Mouse (Mus musculus) stomach, embryonic 16.5 days (tissue): Measurements from ENCODE around the gene Erich2. TPM values are rescaled to one million over a fixed set of nuclear protein-coding genes. Genes with fewer than 3 reads are reported as not detected.

Experiments used
- ATAC-seq: fragments of 200-750 bp; cut with Nextera tagmentation; 2 replicates; pipeline ENCODE4 v1.8.0; 2017; ENCODE audit warnings: moderate number of reproducible peaks, moderate TSS enrichment; ENCODE audit not compliant: insufficient read depth, low FRiP score
- H3K27ac ChIP-seq: fragments of 300-500 bp; sonication (generic); 2 replicates; pipeline ENCODE4 v1.5.1; 2014; ENCODE audit warnings: low read length
- H3K27me3 ChIP-seq: fragments of 300-500 bp; sonication (generic); 2 replicates; pipeline ENCODE4 v1.6.1; 2014; ENCODE audit warnings: low read length, control low read depth, mixed read lengths; ENCODE audit not compliant: control insufficient read depth, insufficient read depth
- H3K36me3 ChIP-seq: fragments of 300-500 bp; sonication (generic); 2 replicates; pipeline ENCODE4 v1.6.1; 2014; ENCODE audit warnings: low read length; ENCODE audit not compliant: control insufficient read depth, insufficient read depth
- H3K4me1 ChIP-seq: fragments of 300-500 bp; sonication (generic); 2 replicates; pipeline ENCODE4 v1.6.1; 2014; ENCODE audit warnings: low read length, control low read depth, mixed read lengths; ENCODE audit not compliant: control insufficient read depth, insufficient read depth
- H3K4me2 ChIP-seq: fragments of 300-500 bp; sonication (generic); 2 replicates; pipeline ENCODE4 v1.6.1; 2014; ENCODE audit warnings: low read depth, low read length, mixed read lengths
- H3K4me3 ChIP-seq: fragments of 300-500 bp; sonication (generic); replicated peaks from 2 replicates; pipeline ENCODE4 v1.5.1; 2014; ENCODE audit warnings: mild to moderate bottlenecking, low read length
- H3K9ac ChIP-seq: fragments of 300-500 bp; sonication (generic); 2 replicates; pipeline ENCODE4 v1.6.1; 2014; ENCODE audit warnings: low read length
- H3K9me3 ChIP-seq: fragments of 300-500 bp; sonication (generic); replicated peaks from 2 replicates; pipeline ENCODE4 v1.6.1; 2016; ENCODE audit warnings: low read length, control low read depth; ENCODE audit not compliant: control insufficient read depth
- WGBS: fragments of 180-500 bp; shearing (Covaris S2); extraction: QIAGEN DNeasy Blood & Tissue Kit; methylation state at CpG from one replicate; pipeline ENCODE4 v1.1.7; 2014; 5-methylcytosine and 5-hydroxymethylcytosine counted together
- polyA plus RNA-seq: library from polyadenylated mRNA; unstranded; fragments of >200 nt; fragmentation: Nextera tagmentation; extraction: Ambion mirVana; gene quantifications from 2 replicates; pipeline ENCODE4 v1.2.1, GENCODE M21; 2015

Erich2 gene
- 2.6 and 2.7 TPM in 2 replicates for polyA plus RNA-seq

DNA sequence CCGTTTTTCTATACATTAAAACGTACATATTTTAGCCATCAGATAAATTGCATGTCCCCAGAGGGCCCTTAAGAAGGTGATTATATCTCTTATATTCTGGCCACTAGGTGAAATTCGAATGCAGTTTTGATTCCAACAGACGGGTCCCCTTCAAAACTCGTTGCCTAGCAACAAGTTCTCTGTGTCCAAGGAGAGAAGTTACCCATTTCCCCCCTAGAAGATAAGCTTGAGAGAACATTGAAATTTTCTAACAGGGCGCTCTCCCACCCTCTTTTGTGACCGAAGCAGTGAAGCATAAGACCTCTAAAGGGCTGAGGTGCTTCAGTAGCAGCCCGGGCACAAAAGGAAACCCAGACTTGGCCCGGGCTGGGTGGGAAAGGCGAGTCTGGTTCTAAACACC is at the start of gene Erich2:
Gene Erich2 (plus strand): TSS at position 324 of the 400 bp plus-strand sequence.
- H3K4me3 ChIP-seq, result peak within 1 kb of the TSS; percentile 64
- peaks cover 6% of the 10 kb centered on the region; the same call in 1 of the 2 replicates for H3K4me1 ChIP-seq
- H3K27me3 ChIP-seq, result no peaks in the 10 kb centered on the region
- no peaks in the 10 kb centered on the region for H3K36me3 ChIP-seq
- WGBS, result 15% methylated on average over 10 of the region's 10 CpGs
- ATAC-seq, result no peak
- peak within 1 kb of the TSS; percentile 85 for H3K4me2 ChIP-seq
- peak within 1 kb of the TSS; percentile 15; the same call in 1 of the 2 replicates for H3K27ac ChIP-seq
- peak within 1 kb of the TSS; percentile 59 for H3K9ac ChIP-seq
- H3K9me3 ChIP-seq, result no peaks in the 10 kb centered on the region

DNA sequence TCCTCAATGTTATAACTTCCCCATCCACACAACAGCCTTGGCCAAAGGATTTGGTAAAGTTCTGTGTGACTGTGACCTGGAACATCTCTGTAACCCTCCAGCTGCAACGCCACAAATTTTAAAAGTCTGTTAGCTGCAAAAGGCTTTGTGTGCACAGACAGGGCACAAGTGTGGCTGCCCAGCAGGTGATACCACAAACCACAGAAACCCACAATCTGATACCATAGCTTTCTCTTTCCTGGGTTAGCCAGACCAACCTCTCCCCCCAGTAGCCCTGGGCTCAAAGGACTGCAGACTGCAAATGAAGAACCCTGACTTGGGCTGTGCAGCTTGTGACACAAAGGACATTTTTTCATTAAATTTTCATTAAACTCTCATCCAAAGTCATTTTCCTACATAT is 45.0 kb upstream of the Erich2 start:
- Histone ChIP-seq H3K27ac (no peak overlapping the region), H3K36me3 (no peaks in the 10 kb centered on the region), H3K9ac (no peak overlapping the region), H3K9me3 (no peaks in the 10 kb centered on the region), H3K4me3 (no peak overlapping the region), H3K4me2 (no peak overlapping the region), H3K27me3 (no peaks in the 10 kb centered on the region; the same call in 1 of the 2 replicates), H3K4me1 (no peaks in the 10 kb centered on the region)
- no peak for ATAC-seq
- WGBS, result 88% methylated on average over 1 of the region's 1 CpGs

DNA sequence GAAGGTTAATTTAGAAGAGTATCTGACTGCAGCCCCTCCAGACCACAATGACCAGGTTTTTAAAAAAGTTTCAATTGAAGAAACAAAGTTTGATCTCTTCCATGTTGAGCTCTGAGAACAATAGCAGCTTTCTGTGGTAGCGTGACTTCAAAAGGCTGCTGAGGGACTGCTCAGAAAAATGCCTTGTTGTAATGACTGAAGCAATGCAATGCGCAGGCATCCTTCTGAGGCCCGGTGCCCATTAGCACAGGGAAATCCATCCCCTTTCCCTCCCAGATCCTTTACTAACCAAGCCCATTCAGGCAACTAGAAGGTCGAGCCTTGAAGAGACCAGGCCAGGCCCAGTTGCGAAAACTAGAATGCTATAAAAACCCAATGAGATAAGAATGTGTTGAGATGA is 37.5 kb upstream of the Erich2 start:
- WGBS, result 39% methylated on average over 5 of the region's 5 CpGs

DNA sequence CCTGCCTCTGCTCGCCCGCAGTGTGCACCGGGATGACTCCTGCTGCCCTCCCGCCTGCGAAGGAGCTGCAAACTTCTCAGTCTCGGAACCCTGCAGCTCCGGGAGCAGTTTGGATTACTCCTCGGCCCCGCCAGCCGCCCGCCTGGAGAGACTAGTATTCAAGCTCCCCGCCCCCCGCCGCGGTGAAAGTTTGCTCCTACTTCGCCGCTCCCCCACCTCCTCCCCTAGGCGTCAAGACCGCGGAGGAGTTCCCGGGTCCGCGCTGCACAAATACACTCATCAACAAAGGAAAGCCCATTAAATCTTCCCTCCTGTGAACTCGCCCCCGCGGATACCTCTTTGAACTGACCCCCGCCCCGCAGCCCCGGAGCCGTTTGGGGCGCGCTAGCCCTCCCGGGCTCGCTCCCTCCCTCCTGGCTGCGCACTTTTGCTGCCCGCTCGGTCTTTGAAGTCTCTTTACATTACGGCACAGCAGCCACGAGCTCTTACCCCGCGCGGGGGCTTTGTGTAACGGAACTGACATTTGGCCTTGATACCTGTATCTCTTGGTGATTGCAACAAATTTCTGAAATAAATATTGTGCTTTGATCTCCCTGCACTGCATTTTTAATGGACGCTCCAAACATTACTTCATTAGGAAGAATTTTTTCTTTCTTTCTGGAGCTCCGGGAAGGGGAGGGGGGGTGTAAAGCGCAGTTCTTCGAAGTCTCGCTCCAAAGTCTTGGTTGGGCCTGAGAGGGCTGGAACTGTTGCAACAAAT is 36.6 kb upstream of the Erich2 start:
- Histone ChIP-seq H3K27ac (no peak overlapping the region), H3K4me1 (peaks cover 19% of the 10 kb centered on the region), H3K4me3 (peak overlapping the region; percentile 47), H3K36me3 (no peaks in the 10 kb centered on the region), H3K27me3 (peaks cover 59% of the 10 kb centered on the region), H3K4me2 (peak overlapping the region; percentile 63), H3K9me3 (no peaks in the 10 kb centered on the region), H3K9ac (peak overlapping the region; percentile 2; the same call in 1 of the 2 replicates)
- under 1% methylated on average over 48 of the region's 48 CpGs for WGBS
- ATAC-seq, result no peak

More for the DNA sequence above, 37.5 kb upstream of the Erich2 start:
- Histone ChIP-seq H3K27me3 (peaks cover 50% of the 10 kb centered on the region), H3K36me3 (no peaks in the 10 kb centered on the region), H3K27ac (no peak overlapping the region), H3K4me2 (no peak overlapping the region), H3K4me1 (peaks cover 13% of the 10 kb centered on the region), H3K9ac (no peak overlapping the region), H3K9me3 (no peaks in the 10 kb centered on the region), H3K4me3 (no peak overlapping the region)
- ATAC-seq, result no peak

DNA sequence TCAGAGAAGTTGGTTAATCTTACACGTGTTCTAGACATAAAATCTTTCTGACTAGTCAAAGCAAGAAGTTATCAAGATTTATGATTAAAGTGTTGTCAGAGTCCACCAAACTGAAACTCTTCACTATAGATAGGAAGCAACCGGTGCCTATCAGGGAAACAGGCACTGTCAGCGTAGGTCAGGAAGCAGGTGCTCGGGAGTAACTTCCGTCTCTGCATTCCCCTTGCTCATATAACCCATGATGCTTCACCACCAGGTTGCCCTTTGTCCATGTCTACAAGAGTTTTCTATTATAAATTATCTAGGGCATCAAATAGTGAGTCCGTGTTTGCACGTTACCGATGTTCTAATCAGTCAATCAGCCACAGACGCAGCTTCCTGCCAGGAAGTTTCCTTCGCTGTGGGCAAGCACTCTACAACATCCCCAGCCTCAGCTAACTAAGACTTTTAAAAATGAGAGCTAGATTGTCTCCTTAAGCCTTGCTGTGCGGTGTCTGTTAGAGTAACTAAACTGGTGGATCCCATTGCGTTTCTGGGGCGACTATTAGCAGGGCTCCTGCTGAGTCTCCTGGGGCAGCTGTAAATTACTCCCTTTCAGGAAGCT is 10.8 kb upstream of the Erich2 start:
- 32% methylated on average over 13 of the region's 13 CpGs for WGBS
- Histone ChIP-seq H3K36me3 (no peaks in the 10 kb centered on the region), H3K9ac (no peak overlapping the region), H3K9me3 (no peaks in the 10 kb centered on the region), H3K4me2 (no peak overlapping the region), H3K4me1 (no peaks in the 10 kb centered on the region), H3K4me3 (no peak overlapping the region), H3K27ac (no peak overlapping the region), H3K27me3 (no peaks in the 10 kb centered on the region)
- ATAC-seq, result no peak

DNA sequence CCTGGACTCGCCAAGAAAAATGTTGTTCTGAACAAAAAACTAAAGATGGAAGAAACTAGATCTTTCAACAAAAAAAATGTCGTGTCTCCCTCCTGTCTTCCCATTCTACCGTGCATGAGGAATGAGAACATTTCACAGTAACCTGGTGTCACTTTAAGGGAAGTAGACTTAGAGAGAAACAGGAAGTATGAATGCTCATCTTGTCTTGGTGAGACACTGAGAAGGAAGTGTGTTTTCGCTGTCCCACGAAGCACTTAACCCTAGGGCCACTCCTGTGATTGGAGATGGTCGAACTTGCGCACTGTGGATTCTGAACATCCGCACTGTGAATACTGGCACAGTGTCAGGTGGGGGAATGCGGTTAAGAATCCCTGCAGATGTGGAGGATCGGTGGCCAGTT is 5.2 kb upstream of the Erich2 start:
- Histone ChIP-seq H3K9me3 (no peaks in the 10 kb centered on the region), H3K4me3 (no peak overlapping the region), H3K36me3 (no peaks in the 10 kb centered on the region), H3K27ac (no peak overlapping the region), H3K9ac (no peak overlapping the region), H3K4me1 (peaks cover 2% of the 10 kb centered on the region; the same call in 1 of the 2 replicates), H3K27me3 (no peaks in the 10 kb centered on the region), H3K4me2 (no peak overlapping the region)
- ATAC-seq, result no peak
- WGBS, result 76% methylated on average over 10 of the region's 10 CpGs

DNA sequence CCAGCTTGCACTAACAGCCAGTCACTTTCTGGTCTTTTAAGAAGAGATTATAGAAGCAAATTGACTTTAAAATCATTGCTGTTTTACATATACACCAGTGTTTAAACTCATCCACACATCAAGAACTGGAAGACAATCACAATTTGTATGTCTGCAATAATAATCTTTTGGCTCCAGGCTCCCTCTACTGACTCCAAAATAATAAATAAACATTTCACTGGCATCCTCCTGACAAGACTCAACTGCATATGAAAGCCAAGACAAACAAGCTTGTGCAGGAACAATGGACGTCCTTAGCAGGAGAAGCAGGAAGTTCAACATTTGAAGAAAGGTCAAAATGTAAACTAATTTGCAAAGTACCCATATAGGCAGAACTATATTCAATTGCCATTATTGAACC is 3.4 kb upstream of the Erich2 start:
- 13% methylated on average over 1 of the region's 1 CpGs for WGBS
- no peak overlapping the region for H3K4me2 ChIP-seq

DNA sequence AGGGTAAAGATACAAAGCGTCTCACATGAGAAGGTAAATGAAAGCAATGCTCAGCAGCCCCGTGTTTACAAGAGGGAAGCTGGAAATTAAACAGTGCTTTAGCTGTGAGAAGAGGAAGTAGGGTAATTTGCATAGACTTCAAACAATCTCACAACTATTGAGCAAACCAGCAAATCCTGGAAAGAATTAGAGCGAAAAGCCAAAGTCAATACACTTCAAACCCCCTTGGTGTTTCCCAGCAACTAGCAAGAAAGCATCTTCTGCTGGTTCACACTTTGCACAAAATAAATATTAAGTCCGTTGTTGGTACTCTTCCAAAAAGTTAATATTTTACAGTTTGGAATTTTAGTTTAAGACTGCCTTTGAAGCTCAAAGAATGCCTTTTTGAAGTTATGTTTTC is 2.7 kb upstream of the Erich2 start:
- Histone ChIP-seq H3K36me3 (no peaks in the 10 kb centered on the region), H3K9me3 (no peaks in the 10 kb centered on the region), H3K4me1 (peaks cover 6% of the 10 kb centered on the region; the same call in 1 of the 2 replicates), H3K4me3 (no peak overlapping the region), H3K9ac (no peak overlapping the region), H3K27ac (no peak overlapping the region), H3K27me3 (no peaks in the 10 kb centered on the region), H3K4me2 (no peak overlapping the region)
- ATAC-seq, result no peak
- WGBS, result 21% methylated on average over 4 of the region's 4 CpGs

More for the DNA sequence above, 3.4 kb upstream of the Erich2 start:
- no peak overlapping the region for H3K27ac ChIP-seq
- no peak for ATAC-seq
- H3K9ac ChIP-seq, result no peak overlapping the region
- no peaks in the 10 kb centered on the region for H3K27me3 ChIP-seq
- H3K36me3 ChIP-seq, result no peaks in the 10 kb centered on the region
- no peak overlapping the region for H3K4me3 ChIP-seq
- peaks cover 6% of the 10 kb centered on the region; the same call in 1 of the 2 replicates for H3K4me1 ChIP-seq
- H3K9me3 ChIP-seq, result no peaks in the 10 kb centered on the region

DNA sequence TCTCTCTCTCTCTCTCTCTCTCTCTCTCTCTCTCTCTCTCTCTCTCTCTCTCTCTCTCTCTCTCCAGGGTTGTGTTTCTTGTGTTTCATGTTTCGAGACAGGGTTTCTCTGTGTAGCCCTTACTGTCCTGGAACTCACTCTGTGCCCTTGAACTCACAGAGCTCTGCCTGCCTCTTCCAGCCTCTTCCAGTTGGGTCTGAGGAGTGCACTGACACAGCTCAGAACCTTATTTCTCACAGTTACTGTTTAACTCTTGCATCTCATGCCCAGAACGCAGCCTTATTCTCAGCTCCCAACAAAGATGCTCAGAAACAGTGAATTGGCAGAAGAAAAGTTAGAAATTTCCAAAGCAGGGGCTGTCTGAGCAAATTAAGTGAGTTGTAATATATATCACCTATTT is 2.2 kb upstream of the Erich2 start:
- H3K4me2 ChIP-seq, result no peak overlapping the region
- no peak for ATAC-seq

More for the DNA sequence above, 2.2 kb upstream of the Erich2 start:
- Histone ChIP-seq H3K9ac (no peak overlapping the region), H3K9me3 (no peaks in the 10 kb centered on the region), H3K4me1 (peaks cover 6% of the 10 kb centered on the region; the same call in 1 of the 2 replicates), H3K27ac (no peak overlapping the region), H3K27me3 (no peaks in the 10 kb centered on the region), H3K4me3 (no peak overlapping the region), H3K36me3 (no peaks in the 10 kb centered on the region)
- WGBS, result 39% methylated on average over 2 of the region's 2 CpGs
